Comparison of ENCODE assay signal across 8 mouse cellular contexts in the genomic region with DNA sequence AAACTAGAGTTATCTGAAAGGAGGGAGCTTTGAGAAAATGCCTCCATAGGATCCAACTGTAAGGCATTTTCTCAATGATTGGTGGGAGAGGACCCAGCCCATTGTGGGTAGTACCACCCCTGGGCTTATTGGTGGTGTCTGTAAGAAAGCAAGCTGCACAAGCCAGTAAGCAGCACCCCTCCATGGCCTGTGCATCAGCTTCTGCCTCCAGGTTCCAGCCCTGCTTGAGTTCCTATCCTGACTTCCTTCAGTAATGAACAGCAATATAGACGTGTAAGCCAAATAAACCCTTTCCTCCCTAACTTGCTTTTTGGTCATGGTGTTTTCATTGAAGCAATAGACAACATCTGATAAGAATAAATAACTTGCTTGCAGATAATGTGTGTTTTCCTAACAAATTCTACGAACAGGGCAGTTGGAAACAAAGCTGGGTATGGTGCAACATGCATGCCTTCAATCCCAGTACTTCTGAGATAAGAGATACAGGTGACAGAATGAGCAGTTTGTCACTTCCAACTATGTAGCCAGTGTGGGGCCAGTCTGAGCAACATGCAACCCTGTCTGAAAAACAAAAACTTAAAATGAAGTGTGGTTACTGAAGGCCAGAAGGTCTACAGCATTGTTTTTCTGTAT. TPM values are rescaled to one million over a fixed set of nuclear protein-coding genes. Genes with fewer than 3 reads are reported as not detected.
A peak's percentile ranks its signal among the peaks of the same experiment; 100 is the strongest.
DNase-seq lines count a peak whose midpoint lies in the region; ATAC-seq lines count a peak whose summit lies in the region.

No protein-coding gene starts in this region.

- H3K9me3 ChIP-seq in embryonic facial prominence, embryonic 11.5 days (replicated peaks; ENCODE audit: control insufficient read depth, low read length), result no peaks in the 10 kb centered on the region
- H3K9me3 ChIP-seq in intestine, embryonic 15.5 days, result no peaks in the 10 kb centered on the region

- H3K4me2 ChIP-seq in embryonic facial prominence, embryonic 11.5 days (ENCODE audit: low read depth, low read length), result peak overlapping the region; percentile 45
- H3K4me2 ChIP-seq in intestine, embryonic 15.5 days (replicated peaks), result peak overlapping the region; percentile 81

- peak overlapping the region; percentile 61 for H3K9ac ChIP-seq in embryonic facial prominence, embryonic 11.5 days (replicated peaks; ENCODE audit: low read length)
- peak overlapping the region; percentile 66 for H3K9ac ChIP-seq in intestine, embryonic 15.5 days

- peak overlapping the region; percentile 8; the same call in 1 of the 2 replicates for H3K27ac ChIP-seq in embryonic facial prominence, embryonic 11.5 days (replicated peaks; ENCODE audit: low read depth, low read length)
- peak overlapping the region; percentile 96 for H3K27ac ChIP-seq in intestine, embryonic 15.5 days

- no peaks in the 10 kb centered on the region for H3K4me1 ChIP-seq in embryonic facial prominence, embryonic 11.5 days (ENCODE audit: control insufficient read depth, insufficient read depth, low read length)
- peaks cover 7% of the 10 kb centered on the region for H3K4me1 ChIP-seq in intestine, embryonic 15.5 days (replicated peaks)

- DNase-seq in kidney, postnatal 14 days, result peak; percentile 7
- no peak for DNase-seq in kidney, adult 11 months
- no peak for DNase-seq in embryonic facial prominence, embryonic 11.5 days (ENCODE audit: low spot score)
- DNase-seq in natural killer cell, adult 2 months (ENCODE audit: low spot score in 2 of 2), result peak; percentile 3 to 11
- no peak for DNase-seq in right cerebral cortex, postnatal 14 days
- DNase-seq in testis, postnatal 14 days (ENCODE audit: low spot score), result no peak
- DNase-seq in adrenal gland, postnatal 36 days, result no peak

- no peak for ATAC-seq in embryonic facial prominence, embryonic 11.5 days (replicated peaks; ENCODE audit: insufficient number of reproducible peaks, low FRiP score, low TSS enrichment, low read depth)
- ATAC-seq in intestine, embryonic 15.5 days, result 0 out of 2 replicates have a peak, but pooled peaks have one; percentile 7

- no peaks in the 10 kb centered on the region for H3K36me3 ChIP-seq in embryonic facial prominence, embryonic 11.5 days (replicated peaks; ENCODE audit: control insufficient read depth, insufficient read depth, low read depth, low read length)
- peaks cover 2% of the 10 kb centered on the region for H3K36me3 ChIP-seq in intestine, embryonic 15.5 days

- peak overlapping the region; percentile 95 for H3K4me3 ChIP-seq in embryonic facial prominence, embryonic 11.5 days (ENCODE audit: low read depth, low read length)
- peak overlapping the region; percentile 95 for H3K4me3 ChIP-seq in intestine, embryonic 15.5 days (replicated peaks)

- H3K27me3 ChIP-seq in embryonic facial prominence, embryonic 11.5 days (ENCODE audit: control insufficient read depth, insufficient read depth, low read length), result no peaks in the 10 kb centered on the region
- H3K27me3 ChIP-seq in intestine, embryonic 15.5 days (replicated peaks), result no peaks in the 10 kb centered on the region

- 40% methylated on average over 2 of the region's 2 CpGs for WGBS in embryonic facial prominence, embryonic 11.5 days
- WGBS in intestine, embryonic 15.5 days, result 29% methylated on average over 2 of the region's 2 CpGs

RNA-seq across cellular contexts. Expression of a gene that starts 0.8 kb away (rescaled TPM):
- polyA plus RNA-seq in embryonic facial prominence, embryonic 11.5 days (2014; fragmentation: Nextera tagmentation; extraction: Ambion mirVana), result 178 and 197 TPM in 2 replicates
- 198 TPM in 2 replicates for polyA plus RNA-seq in intestine, embryonic 15.5 days (2015; fragmentation: Nextera tagmentation; extraction: Ambion mirVana)
- total RNA-seq in adrenal gland, postnatal 36 days (2021), result 100 to 1,000 TPM; 149 to 150 TPM

RNA-seq across cellular contexts. Expression of a gene that starts 46.8 kb away (rescaled TPM):
- 2.8 and 2.9 TPM in 2 replicates for polyA plus RNA-seq in embryonic facial prominence, embryonic 11.5 days (2014; fragmentation: Nextera tagmentation; extraction: Ambion mirVana)
- polyA plus RNA-seq in intestine, embryonic 15.5 days (2015; fragmentation: Nextera tagmentation; extraction: Ambion mirVana), result 13.6 and 17.7 TPM in 2 replicates
- total RNA-seq in adrenal gland, postnatal 36 days (2021), result 1 to 10 TPM in 1 of 2 experiments, under 1 TPM in 1; 0.43 to 2.6 TPM

RNA-seq across cellular contexts. Expression of a gene that starts 50.2 kb away (rescaled TPM):
- polyA plus RNA-seq in embryonic facial prominence, embryonic 11.5 days (2014; fragmentation: Nextera tagmentation; extraction: Ambion mirVana), result 55.9 and 56.7 TPM in 2 replicates
- polyA plus RNA-seq in intestine, embryonic 15.5 days (2015; fragmentation: Nextera tagmentation; extraction: Ambion mirVana), result 57.6 and 62.7 TPM in 2 replicates
- total RNA-seq in adrenal gland, postnatal 36 days (2021), result 10 to 100 TPM; 46.9 to 59.3 TPM

Comparison
In these comparisons a context has a peak if more than half of its experiments do, and no peak if none do; other contexts are left out.
1. DNase-seq: peak in kidney, postnatal 14 days (single experiment) and natural killer cell, adult 2 months (2 of 2); none in kidney, adult 11 months (single experiment), embryonic facial prominence, embryonic 11.5 days (single experiment), right cerebral cortex, postnatal 14 days (single experiment), testis, postnatal 14 days (single experiment) and adrenal gland, postnatal 36 days (0 of 2).